Mouse (Mus musculus): ENCODE measurements around the gene Tspan17. TPM values are rescaled to one million over a fixed set of nuclear protein-coding genes. Genes with fewer than 3 reads are reported as not detected.
"Not testable (repeated sequence)": the region's sequence is repeated elsewhere in the genome, so short reads cannot be mapped to it uniquely, and the experiment has no call there.

The Tspan17 gene
- total RNA-seq, 2 experiments from 2014 or later, result 58.2 to 63.1 TPM

DNA sequence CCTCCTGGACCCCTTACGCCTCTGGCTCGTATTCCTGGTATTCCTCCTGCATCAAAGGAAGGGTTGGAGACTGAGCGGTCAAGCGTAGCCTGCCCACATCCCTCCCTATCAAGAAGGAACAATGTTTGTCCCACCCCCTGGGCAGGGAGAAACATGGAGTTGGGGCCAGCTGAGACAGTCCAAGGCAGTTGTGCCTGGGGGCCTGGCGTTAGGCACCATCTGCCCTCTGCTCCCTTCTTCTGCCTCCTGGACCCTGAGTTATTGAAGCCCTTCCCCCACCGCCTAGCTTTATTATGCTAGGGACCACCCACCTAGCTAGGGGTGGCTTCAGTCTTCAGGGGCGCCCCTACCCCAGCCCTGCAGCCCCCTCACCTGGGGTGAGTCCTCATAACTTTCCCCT is 29.7 kb upstream of the Tspan17 start:
- no peak for DNase-seq (ENCODE audit: low spot score in 2 of 2)
- intact Hi-C loops (cut with DNase I), result loop anchor here (2.0 kb wide), 1 partner anchor 43 kb away; no protein-coding TSS in a partner anchor

GRCm38 (mm10) chr13:54760164-54760795 is 28.9 kb upstream of the Tspan17 start:
- peak; percentile 86 to 97 for DNase-seq (ENCODE audit: low spot score in 2 of 2)
- intact Hi-C loops (cut with DNase I), result loop anchor here (1.0 kb wide), 1 partner anchor 33 kb away; no protein-coding TSS in a partner anchor

GRCm38 (mm10) chr13:54760906-54761305 is 28.3 kb upstream of the Tspan17 start:
- intact Hi-C loops (cut with DNase I), result loop anchor here (1.0 kb wide), 1 partner anchor 32 kb away; no protein-coding TSS in a partner anchor
- no peak for DNase-seq (ENCODE audit: low spot score in 2 of 2)

DNA sequence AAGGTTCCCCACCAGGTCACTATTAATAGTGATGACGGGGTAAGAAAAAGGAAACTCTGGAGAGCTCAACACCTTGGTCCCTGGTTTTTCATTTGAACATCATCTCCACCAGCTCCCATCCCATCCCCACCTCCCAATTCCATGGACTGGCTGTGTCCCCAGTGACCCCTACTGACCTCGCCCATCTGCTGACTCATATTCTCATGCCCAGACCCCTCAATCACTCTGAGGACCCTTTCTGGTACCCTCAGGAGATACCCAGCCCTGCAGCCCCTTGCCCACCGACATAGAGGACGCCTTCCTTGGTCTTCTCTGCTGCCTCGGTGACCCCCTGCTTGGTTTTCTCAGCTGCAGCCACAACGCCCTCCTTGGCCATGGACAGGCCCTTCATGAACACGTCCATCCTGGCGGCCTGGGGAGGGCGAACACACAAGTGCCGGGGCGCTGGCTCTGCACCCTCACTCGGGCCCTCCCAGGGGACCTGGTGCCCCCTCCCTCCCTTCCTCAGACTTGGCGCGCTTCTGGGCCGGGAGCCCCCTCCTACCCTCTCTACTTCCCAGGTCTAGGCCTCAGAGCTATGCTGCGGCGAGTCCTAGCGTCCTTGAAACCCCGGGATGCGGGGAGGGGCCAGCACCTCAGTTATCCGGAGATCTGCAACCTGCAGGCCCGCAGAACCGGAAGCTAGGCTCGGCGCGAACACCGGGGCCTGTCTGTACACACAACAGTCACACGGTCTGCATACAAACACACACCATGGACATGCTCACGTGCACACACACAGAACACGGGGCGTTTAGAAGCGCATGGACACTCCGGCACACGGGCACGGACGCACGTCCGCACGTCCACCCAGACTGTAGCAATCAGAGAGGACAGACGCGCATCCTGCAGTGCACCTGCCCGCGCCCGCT is 23.6 kb upstream of the Tspan17 start:
- peak in 1 of 2 experiments; percentile 62 for DNase-seq (ENCODE audit: low spot score in 2 of 2)
- intact Hi-C loops (cut with DNase I), result no loop called here

GRCm38 (mm10) chr13:54766192-54766768 is 22.9 kb upstream of the Tspan17 start, which contains the start of gene Sncb:
Sncb (minus strand) TSS chr13:54766595.
- intact Hi-C loops (cut with DNase I), result no loop called here
- peak; percentile 88 for DNase-seq (ENCODE audit: low spot score in 2 of 2)

DNA sequence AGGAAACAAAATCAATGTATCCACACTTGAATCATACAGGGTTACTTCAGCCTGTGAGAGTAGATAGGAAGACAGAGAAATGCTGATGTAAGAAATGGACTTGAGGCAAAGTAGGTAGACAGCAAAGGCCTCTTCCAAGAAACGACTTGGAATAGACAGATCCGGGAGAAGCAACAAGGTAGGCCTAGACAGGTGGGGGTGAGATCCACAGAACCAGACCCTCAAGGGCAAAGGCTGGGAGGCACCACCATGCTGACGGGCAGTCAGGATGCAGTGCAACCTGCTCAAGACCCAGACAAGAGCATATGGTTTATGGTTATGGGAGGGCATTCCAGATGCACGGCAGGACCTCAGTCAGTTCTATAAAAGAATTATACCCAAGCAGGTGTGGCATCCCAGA is 22.2 kb upstream of the Tspan17 start:
- intact Hi-C loops (cut with DNase I), result no loop called here

DNA sequence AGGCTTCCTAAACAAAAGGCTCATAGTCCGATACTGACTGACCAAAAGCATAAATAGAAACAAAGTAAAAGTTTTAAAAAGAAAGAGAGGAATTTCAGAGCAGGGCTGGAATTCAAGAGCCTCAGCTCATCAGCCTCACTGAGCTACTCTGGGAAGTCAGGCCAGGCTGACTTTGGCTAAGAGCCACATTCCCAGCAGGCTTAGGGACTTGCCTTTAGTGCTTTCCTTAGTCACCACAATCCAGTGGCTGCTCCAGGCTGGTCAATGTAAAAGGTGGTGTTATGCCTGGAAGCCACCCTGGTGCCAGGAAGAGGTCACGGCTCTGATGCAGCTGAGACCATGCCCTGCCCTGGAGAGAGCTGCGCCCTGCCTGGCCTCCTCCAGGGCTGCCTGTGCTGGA is 8.6 kb upstream of the Tspan17 start:
- intact Hi-C loops (cut with DNase I), result no loop called here
- peak; percentile 64 to 77 for DNase-seq (ENCODE audit: low spot score in 2 of 2)

More for the DNA sequence above, 22.2 kb upstream of the Tspan17 start:
- no peak for DNase-seq (ENCODE audit: low spot score in 2 of 2)

DNA sequence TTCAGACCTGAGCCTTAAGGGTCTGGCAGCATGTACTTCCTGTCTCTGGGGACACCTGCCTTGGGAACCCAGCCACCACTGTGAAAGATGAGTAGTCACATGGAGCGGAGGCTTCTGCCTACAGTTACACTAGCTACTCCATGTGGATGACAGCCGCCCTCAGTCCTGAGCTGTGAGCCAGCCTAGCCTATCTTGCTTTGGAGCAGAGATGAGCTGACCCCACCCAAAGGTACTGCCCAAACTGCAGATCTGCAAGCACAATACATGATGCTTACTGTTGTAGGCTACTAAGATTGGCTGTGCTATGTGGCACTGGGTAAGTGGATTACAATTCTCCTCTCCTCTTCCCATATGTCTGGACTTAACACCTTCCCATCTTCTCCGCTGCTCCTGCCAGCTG is 8.1 kb upstream of the Tspan17 start:
- intact Hi-C loops (cut with DNase I), result no loop called here
- no peak for DNase-seq (ENCODE audit: low spot score in 2 of 2)

- no peak for DNase-seq (ENCODE audit: low spot score in 2 of 2)
- intact Hi-C loops (cut with DNase I), result no loop called here
These were observed 5.9 kb upstream of the Tspan17 start for GRCm38 (mm10) chr13:54783235-54783634.

DNA sequence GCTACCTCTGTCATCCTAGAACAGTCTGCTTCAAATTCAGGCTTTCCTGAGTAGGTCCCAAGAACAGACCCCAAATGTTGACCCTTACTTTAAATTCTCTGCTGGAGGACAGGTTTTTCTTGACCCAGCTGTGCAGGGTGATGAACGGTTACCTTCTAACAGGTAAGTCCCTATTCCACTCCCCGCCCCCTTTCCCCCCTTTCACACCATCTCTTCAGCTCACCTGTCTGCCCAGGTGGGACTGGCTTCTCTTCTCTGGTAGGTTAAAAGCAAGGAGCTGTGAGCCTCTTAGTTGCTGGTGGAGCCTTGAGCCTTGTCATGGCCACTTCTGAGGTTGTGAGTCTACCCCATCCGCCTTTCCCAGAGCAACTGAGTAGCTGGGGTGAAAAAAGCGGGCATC is 5.5 kb upstream of the Tspan17 start, which contains the start of gene Eif4e1b:
Gene Eif4e1b (plus strand): TSS at position 301 of the 400 bp plus-strand sequence.
- intact Hi-C loops (cut with DNase I), result no loop called here

DNA sequence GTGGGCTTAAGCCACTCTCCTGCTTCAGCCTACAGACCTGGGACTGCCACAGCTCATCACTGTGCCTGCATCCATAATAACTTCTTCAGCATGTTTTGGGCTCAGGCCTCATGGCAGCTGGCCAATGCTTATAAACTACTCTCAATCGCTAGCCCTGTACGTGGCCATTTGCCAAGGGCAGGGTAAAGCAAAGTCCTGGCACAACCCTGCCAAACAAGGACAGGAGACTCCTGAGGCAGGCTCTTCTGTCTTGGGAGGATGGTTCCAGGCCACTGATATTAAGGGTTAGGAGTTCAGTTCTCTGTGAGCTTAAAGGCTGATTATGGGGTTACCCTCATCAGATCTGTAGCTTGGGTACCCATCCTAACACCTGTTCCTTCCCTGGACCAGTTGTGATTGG is 1.6 kb upstream of the Tspan17 start:
- DNase-seq (ENCODE audit: low spot score in 2 of 2); intact Hi-C loops (cut with DNase I): not testable (repeated sequence)

More for the DNA sequence above, 5.5 kb upstream of the Tspan17 start, which contains the start of gene Eif4e1b:
- DNase-seq (ENCODE audit: low spot score in 2 of 2), result no peak

DNA sequence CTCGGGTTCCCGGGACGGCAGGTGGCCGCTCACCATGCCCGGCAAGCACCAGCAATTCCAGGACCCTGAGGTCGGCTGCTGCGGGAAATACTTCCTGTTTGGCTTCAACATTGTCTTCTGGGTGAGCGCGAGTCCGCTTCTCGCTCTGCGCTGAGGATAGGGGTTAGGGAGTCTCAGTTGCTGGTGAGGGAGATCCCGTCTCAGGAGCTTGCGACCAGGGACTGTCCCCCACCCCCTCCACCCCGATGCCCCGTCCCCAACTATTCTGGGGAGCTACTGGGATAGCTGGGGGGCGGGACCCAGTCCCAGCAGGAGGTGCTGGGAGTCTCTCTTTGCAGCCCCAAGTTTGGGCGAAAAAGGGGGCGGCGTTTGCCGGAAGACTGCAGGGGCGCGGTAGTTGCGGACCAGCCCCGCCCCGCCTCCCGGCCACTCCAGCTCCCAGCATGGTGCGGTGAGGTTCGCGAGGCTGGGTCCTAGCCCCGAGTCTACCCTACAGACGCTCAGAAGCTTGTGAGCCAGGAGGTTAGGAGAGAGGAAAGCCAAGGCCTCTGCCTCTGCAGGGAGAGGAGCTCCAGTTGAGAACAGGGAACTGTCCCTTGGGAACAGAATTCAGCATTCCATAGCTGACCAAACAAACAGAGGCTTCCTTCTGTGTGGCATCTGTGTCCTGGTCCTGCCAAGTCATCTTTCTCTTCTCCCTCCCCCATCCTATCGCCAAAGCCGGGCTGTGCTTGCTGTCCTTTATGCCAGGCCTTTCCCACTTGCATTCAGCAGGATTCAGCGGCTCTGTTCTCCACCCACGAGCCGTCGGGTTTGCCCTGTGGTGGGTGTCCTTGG is 602 bp downstream of the Tspan17 start:
- intact Hi-C loops (cut with DNase I), result loop anchor here (10.0 kb wide), 1 partner anchor 525 kb away; no protein-coding TSS in a partner anchor
- DNase-seq (ENCODE audit: low spot score in 2 of 2), result peak; percentile 51 to 72

GRCm38 (mm10) chr13:54792259-54793230 is 3.4 kb downstream of the Tspan17 start:
- no peak for DNase-seq (ENCODE audit: low spot score in 2 of 2)
- intact Hi-C loops (cut with DNase I), result loop anchor here (1.0 to 10.0 kb wide), 2 partner anchors 32 to 522 kb away; no protein-coding TSS in a partner anchor

DNA sequence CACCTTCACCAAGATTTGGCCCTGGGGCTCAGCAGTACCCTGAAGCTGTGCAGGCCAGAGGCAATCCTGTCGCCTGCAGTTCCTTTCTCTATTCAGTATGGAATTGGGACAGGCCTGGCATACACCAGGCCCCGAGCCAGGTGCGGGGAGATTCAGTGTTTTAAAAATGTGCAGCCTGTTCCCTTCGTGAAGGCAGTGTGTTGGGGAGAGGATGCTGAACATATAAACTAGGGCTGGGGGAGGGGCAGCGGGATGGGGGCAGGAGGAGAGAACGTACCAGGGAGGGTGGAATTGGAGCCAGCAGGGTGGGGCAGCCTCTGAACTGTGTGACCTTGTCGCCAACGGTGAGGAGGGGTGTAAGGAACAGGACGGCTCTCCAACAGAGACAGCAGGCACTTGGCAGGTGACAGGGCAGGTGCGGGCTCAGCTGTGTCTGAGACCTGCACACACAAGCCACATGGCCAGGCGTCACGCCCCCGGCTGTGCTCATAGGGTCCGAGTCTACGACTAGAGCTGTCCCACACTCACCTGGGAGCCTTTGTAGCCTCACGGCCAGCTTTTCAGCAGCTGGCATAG is 4.9 kb downstream of the Tspan17 start:
- peak; percentile 62 to 82 for DNase-seq (ENCODE audit: low spot score in 2 of 2)
- intact Hi-C loops (cut with DNase I), result loop anchor here (10.0 kb wide), 1 partner anchor 521 kb away; no protein-coding TSS in a partner anchor

DNA sequence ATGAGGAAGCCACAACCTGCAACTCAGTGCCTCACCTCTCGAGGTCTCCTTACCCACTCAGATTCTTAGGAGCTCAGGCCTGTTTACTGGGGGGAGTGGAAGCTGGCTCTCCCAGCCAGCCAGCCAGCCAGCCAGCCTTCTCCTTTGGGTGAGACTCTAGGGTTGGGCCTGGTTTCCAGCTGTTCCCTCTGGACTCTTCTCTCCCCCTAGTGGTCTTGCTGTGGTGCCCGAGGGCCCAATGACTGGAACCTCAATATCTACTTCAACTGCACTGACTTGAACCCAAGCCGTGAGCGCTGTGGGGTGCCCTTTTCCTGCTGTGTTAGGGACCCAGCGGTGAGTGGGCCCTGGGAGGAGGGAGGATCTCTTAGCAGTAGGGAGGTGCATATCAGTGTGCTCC is 5.7 kb downstream of the Tspan17 start:
- no peak for DNase-seq (ENCODE audit: low spot score in 2 of 2)
- intact Hi-C loops (cut with DNase I), result loop anchor here (5.0 to 10.0 kb wide), 2 partner anchors 78 to 520 kb away; no protein-coding TSS in a partner anchor

DNA sequence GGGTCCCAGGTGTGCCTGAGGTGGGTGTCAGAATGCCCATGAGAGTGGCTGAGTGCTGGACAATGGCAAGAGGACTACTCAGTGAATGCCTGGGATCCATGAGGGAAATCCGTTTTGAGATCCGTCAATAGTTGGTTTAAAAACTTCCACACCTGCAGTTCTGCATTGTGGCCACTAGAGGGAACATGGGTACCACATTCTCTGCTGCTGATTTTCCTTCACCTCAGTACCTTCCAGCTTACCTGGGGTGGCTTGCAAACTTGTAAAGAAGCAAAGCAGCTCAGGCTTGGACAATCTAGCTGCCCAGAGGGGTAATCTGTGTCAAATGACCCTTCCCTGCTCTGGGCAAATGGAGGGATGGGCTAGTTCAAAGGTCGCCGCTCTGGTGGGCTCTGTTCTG is 8.2 kb downstream of the Tspan17 start:
- peak; percentile 69 to 73 for DNase-seq (ENCODE audit: low spot score in 2 of 2)
- intact Hi-C loops (cut with DNase I), result loop anchor here (5.0 to 10.0 kb wide), 2 partner anchors 80 to 517 kb away; no protein-coding TSS in a partner anchor
